Mouse (Mus musculus): ENCODE data around the gene Mrps18a. TPM values are rescaled to one million over a fixed set of nuclear protein-coding genes. Genes with fewer than 3 reads are reported as not detected.
A peak's percentile ranks its signal among the peaks of the same experiment; 100 is the strongest.

Mrps18a gene
- total RNA-seq (2021): 10 to 100 TPM; 79.3 to 84.5 TPM
- long read RNA-seq, experiment 1, transcript Mrps18a-201 (6 exons, 884 nt): major isoform, 46 of 55 reads
- long read RNA-seq, experiment 1, partial matches to known transcripts: 3 of 55 reads
- long read RNA-seq, experiment 1, other reads (novel, unspliced or antisense): 6 of 55 reads
- long read RNA-seq, experiment 2, transcript Mrps18a-201 (6 exons, 884 nt): major isoform, 30 of 42 reads
- long read RNA-seq, experiment 2, partial matches to known transcripts: 4 of 42 reads
- long read RNA-seq, experiment 2, other reads (novel, unspliced or antisense): 6 of 42 reads

- intact Hi-C loops (cut with DNase I): no loop called here
- DNase-seq (ENCODE audit: extremely low spot score in 1 of 2, low spot score in 2 of 2): peak; percentile 83 to 84
- peak; percentile 8 for TF ChIP-seq CTCF (IDR thresholded peaks at IDR 0.05)
- Histone ChIP-seq H3K27ac (peak within 1 kb of the TSS; percentile 82), H3K4me3 (peak within 1 kb of the TSS; percentile 90)
Observed at GRCm38 (mm10) chr17:46110402-46111289, at the start of gene Mrps18a. Mrps18a (plus strand) TSS chr17:46110986.

DNA sequence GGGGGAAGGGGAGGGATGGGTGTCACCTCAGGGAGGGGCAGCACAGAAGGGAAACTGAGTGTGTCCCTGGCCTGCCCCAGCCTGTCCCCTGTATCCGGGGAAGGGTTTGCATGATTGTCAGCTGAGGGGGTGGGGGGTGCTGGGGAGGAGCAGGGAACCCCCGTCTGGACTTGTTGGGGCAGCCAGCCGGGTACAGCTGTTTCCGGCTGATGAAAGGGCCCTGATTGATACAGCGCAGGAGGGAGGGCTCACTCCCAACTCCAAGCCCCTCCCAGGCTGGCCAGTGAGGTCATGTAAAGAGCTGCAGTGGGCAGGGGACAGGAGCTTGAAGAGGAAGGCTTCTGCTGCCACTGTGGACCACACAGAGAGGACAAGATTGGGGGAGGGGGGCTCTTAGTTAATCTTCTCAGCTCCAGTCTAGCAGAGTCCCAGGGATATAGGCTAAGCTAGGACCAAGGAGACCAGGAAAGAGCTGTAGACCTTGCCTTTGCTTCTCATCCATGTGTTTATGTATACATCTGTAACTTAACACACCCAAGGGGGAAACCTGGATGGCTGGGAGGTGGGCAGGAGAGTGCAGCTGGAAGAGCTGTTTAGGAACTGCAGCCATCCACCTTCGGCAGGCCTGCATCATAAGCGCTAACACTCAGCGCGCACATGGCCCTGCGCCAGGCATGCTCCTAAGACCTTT lies 47.4 kb upstream of the Mrps18a start:
- intact Hi-C loops (cut with DNase I): no loop called here
- no peak for DNase-seq (ENCODE audit: extremely low spot score in 1 of 2, low spot score in 2 of 2)
- Histone ChIP-seq H3K27ac (no peak overlapping the region), H3K4me3 (no peak overlapping the region)
- TF ChIP-seq CTCF (IDR thresholded peaks at IDR 0.05): no peak

DNA sequence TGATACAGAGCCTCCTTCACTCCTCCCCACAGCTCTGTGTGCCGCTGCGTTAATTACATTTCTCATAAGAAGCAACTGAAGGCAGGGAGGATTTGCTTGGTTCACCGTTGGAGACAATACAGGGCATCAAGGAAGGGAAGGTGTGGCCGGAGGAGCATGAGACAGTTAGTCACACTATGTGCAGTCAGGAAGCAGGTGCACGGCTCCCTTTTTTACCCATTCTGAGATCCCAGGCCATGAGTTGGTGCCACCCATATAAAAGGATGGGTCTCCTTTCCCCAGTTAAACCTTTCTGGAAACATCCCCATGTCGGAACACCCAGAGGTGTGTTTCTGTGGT lies 46.8 kb upstream of the Mrps18a start:
- Histone ChIP-seq H3K4me3 (no peak overlapping the region), H3K27ac (no peak overlapping the region)
- intact Hi-C loops (cut with DNase I): no loop called here
- DNase-seq (ENCODE audit: extremely low spot score in 1 of 2, low spot score in 2 of 2): no peak
- no peak for TF ChIP-seq CTCF (IDR thresholded peaks at IDR 0.05)

DNA sequence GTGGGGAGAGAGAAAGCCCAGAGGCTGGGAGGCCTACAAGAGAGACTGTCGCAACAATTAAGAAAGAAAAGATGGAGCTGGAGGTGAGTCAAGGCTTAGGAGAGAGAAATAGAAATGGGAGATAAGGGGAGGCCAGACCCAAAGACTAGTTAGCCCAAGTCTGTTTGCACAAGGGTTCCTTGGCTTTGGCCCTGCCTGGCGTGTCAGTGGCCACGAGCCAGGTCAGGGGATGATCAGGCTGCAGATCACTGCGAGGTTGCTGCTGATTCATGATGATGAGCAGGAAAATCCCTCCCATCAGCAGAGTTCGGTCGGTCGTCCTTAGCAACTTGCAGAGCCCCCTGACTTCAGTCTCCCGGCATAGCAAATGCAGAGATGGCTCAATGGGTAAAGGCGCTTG lies 40.7 kb upstream of the Mrps18a start:
- intact Hi-C loops (cut with DNase I): no loop called here
- TF ChIP-seq CTCF (IDR thresholded peaks at IDR 0.05): no peak
- no peak for DNase-seq (ENCODE audit: extremely low spot score in 1 of 2, low spot score in 2 of 2)
- H3K27ac ChIP-seq: no peak overlapping the region
- no peak overlapping the region for H3K4me3 ChIP-seq

DNA sequence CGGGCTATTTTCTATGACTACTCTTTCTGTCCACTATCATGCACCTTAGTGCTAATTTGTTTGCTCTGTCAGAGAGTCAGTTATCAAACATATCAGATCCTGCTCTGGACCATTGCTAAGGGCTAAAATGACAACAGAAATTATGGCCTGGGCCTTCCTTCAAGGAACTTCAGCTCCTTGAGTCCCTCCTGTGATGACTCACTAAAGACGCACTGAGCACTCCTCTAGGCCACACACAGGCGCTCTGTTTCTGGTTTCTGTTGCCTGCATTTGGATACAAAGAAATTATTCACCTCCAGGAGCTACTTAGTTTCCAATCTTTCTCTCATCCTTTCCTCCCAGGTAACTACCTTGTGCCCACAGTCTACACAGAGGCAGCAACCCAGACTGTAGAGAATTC lies 39.3 kb upstream of the Mrps18a start:
- DNase-seq (ENCODE audit: extremely low spot score in 1 of 2, low spot score in 2 of 2): no peak
- intact Hi-C loops (cut with DNase I): no loop called here

DNA sequence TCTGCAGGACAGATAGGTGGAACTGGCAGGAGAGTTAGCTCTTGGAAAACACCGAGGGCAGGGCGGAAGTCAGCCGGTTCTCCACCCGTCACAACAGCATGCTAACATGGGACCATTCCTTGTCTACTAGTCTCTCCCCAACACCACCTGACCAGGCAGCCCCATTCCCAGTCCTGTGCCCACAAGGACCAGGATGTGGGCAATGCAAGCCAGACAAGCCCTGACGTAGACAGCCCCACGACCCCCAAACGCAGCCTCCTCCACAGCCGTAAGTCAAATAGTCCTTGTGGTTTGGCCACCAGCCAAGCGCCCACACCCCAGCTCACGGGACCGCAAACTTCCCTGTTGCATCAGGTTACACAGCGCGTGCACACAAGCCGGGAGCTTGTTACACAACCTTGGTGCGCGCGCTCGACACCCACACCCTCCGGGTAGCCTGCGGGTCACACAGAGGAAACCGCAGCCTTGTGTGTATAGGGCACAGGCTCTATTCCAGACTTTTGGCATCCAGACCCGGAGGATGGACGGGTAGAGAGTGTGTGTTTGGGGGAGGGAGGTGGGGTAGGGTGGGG lies 37.0 kb upstream of the Mrps18a start:
- Histone ChIP-seq H3K27ac (no peak overlapping the region), H3K4me3 (peak overlapping the region; percentile 16; the same call in 1 of the 2 replicates)
- DNase-seq (ENCODE audit: extremely low spot score in 1 of 2, low spot score in 2 of 2): peak in 1 of 2 experiments; percentile 32
- no peak for TF ChIP-seq CTCF (IDR thresholded peaks at IDR 0.05)
- intact Hi-C loops (cut with DNase I): no loop called here

More for the DNA sequence above, 39.3 kb upstream of the Mrps18a start:
- H3K4me3 ChIP-seq: no peak overlapping the region
- H3K27ac ChIP-seq: no peak overlapping the region
- TF ChIP-seq CTCF (IDR thresholded peaks at IDR 0.05): no peak

DNA sequence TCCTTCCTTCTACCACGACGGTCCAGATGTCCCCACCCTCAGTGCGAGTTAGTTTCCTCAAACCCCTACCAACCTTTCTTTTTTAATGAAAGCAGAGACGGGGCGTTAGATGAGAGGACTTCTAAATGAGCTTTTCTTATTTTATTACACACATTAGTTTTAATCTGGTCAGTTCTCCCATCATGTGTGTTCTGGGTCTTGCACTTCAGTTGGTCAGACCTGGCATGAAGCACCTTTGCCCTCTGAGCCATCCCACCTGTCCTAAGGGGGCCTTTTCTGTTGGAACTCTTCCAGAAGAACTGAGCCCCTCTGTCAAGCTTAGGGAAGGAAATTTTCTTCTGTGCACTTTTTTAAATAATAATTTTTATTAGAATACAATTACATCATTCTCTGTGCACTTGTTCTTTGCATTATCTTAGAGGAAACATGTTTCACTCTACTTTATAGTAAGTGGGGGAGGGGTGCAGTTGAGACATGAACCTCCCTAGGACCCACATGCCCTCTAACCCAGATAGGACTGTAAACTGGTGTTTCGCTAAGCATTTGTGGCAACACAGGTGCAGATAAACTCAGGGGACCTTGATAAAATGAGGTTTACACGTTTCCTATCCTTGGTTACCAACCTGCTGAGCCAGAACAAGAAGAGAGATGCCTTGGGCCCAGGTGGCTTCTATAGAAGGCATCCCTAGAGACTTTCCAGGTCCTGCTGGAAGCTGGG lies 36.2 kb upstream of the Mrps18a start:
- DNase-seq (ENCODE audit: extremely low spot score in 1 of 2, low spot score in 2 of 2): no peak
- intact Hi-C loops (cut with DNase I): no loop called here
- Histone ChIP-seq H3K27ac (no peak overlapping the region), H3K4me3 (no peak overlapping the region)
- TF ChIP-seq CTCF (IDR thresholded peaks at IDR 0.05): no peak

- intact Hi-C loops (cut with DNase I): no loop called here
- TF ChIP-seq CTCF (IDR thresholded peaks at IDR 0.05): peak; percentile 22
- no peak for DNase-seq (ENCODE audit: extremely low spot score in 1 of 2, low spot score in 2 of 2)
- H3K27ac ChIP-seq: no peak overlapping the region
- H3K4me3 ChIP-seq: no peak overlapping the region
Observed at GRCm38 (mm10) chr17:46075116-46075485, 35.7 kb upstream of the Mrps18a start.

- no peak overlapping the region for H3K27ac ChIP-seq
- DNase-seq (ENCODE audit: extremely low spot score in 1 of 2, low spot score in 2 of 2): no peak
- no peak for TF ChIP-seq CTCF (IDR thresholded peaks at IDR 0.05)
- H3K4me3 ChIP-seq: no peak overlapping the region
- intact Hi-C loops (cut with DNase I): no loop called here
Observed at GRCm38 (mm10) chr17:46075551-46076259, 35.1 kb upstream of the Mrps18a start.

DNA sequence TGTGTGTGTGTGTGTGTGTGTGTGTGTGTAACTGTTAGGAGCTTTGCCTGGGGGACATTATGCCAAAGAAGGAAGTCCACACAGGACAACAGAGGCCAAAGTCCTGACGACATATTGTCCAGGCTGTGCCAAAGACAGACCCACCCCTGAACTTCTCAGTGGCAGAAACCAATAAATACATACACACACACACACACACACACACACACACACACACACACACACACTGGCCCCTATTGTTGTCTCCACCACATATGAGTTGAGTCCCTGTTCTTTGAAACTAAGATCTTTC lies 34.6 kb upstream of the Mrps18a start:
- TF ChIP-seq CTCF (IDR thresholded peaks at IDR 0.05): no peak
- H3K4me3 ChIP-seq: no peak overlapping the region
- H3K27ac ChIP-seq: no peak overlapping the region
- intact Hi-C loops (cut with DNase I): no loop called here
- DNase-seq (ENCODE audit: extremely low spot score in 1 of 2, low spot score in 2 of 2): no peak

All from left cerebral cortex, adult 2 months (tissue).